25 mouse cellular contexts compared by ENCODE assay signal in genomic region chr5:131662657-131663056, GRCm38 (mm10).
DNase-seq lines count a peak whose midpoint lies in the region; ATAC-seq and TF ChIP-seq lines count a peak whose summit lies in the region.
"Had no signal": no experiment of that assay in that cellular context is flagged by ENCODE, and none has a peak within 500 bp of the region (broad histone marks: within the 10 kb centered on the region; RNA-seq: fewer than 3 reads in every experiment).

No protein-coding gene starts in this region.

- intact Hi-C loops in heart, postnatal 14 days (cut with DNase I), result no loop called here

- H3K4me3 ChIP-seq in intestine, postnatal 0 days (ENCODE audit: low read depth, low read length), result no peak overlapping the region
- H3K4me3 ChIP-seq: embryonic facial prominence, embryonic 10.5 days; forebrain, embryonic 10.5 days; hindbrain, embryonic 15.5 days; intestine, embryonic 15.5 days; limb, embryonic 13.5 days; liver, embryonic 12.5 days; megakaryocyte, embryonic 14.5 days; midbrain, embryonic 13.5 days; neural tube, embryonic 12.5 days had no signal

- no peak for ATAC-seq in intestine, postnatal 0 days
- ATAC-seq in erythroblast, adult 5-6 weeks (replicated peaks; ENCODE audit: low FRiP score, poor library complexity, severe bottlenecking), result no peak
- ATAC-seq: forebrain, embryonic 16.5 days; intestine, embryonic 15.5 days; liver, embryonic 12.5 days; midbrain, embryonic 13.5 days had no signal

- H3K27ac ChIP-seq in intestine, postnatal 0 days (ENCODE audit: low read depth, low read length), result no peak overlapping the region
- H3K27ac ChIP-seq: embryonic facial prominence, embryonic 10.5 days; forebrain, embryonic 10.5 days; hindbrain, embryonic 15.5 days; intestine, embryonic 15.5 days; limb, embryonic 13.5 days; liver, embryonic 12.5 days; midbrain, embryonic 13.5 days; neural tube, embryonic 12.5 days had no signal

- no peak for TF ChIP-seq CTCF in intestine, postnatal 0 days (IDR thresholded peaks at IDR 0.05; ENCODE audit: low read depth)

- no peak overlapping the region for H3K4me2 ChIP-seq in intestine, postnatal 0 days (replicated peaks; ENCODE audit: low read depth)
- H3K4me2 ChIP-seq: hindbrain, embryonic 15.5 days; intestine, embryonic 15.5 days; limb, embryonic 13.5 days; liver, embryonic 12.5 days; midbrain, embryonic 13.5 days; neural tube, embryonic 12.5 days had no signal

- H3K9ac ChIP-seq in intestine, postnatal 0 days (ENCODE audit: low read depth, low read length), result no peak overlapping the region
- H3K9ac ChIP-seq: hindbrain, embryonic 15.5 days; intestine, embryonic 15.5 days; limb, embryonic 13.5 days; liver, embryonic 12.5 days; midbrain, embryonic 13.5 days; neural tube, embryonic 12.5 days had no signal

- WGBS in intestine, postnatal 0 days, result 86% methylated on average over 2 of the region's 2 CpGs

- H3K36me3 ChIP-seq in intestine, postnatal 0 days (ENCODE audit: control insufficient read depth, insufficient read depth), result no peaks in the 10 kb centered on the region
- H3K36me3 ChIP-seq: embryonic facial prominence, embryonic 10.5 days; forebrain, embryonic 10.5 days; hindbrain, embryonic 15.5 days; intestine, embryonic 15.5 days; limb, embryonic 13.5 days; liver, embryonic 12.5 days; midbrain, embryonic 13.5 days; neural tube, embryonic 12.5 days had no signal

- H3K27me3 ChIP-seq in intestine, postnatal 0 days (replicated peaks; ENCODE audit: control insufficient read depth, insufficient read depth, low read length), result no peaks in the 10 kb centered on the region
- H3K27me3 ChIP-seq: hindbrain, embryonic 15.5 days; intestine, embryonic 15.5 days; limb, embryonic 13.5 days; liver, embryonic 12.5 days; neural tube, embryonic 12.5 days had no signal

- H3K9me3 ChIP-seq in intestine, postnatal 0 days (ENCODE audit: control insufficient read depth), result no peaks in the 10 kb centered on the region
- H3K9me3 ChIP-seq: hindbrain, embryonic 15.5 days; intestine, embryonic 15.5 days; midbrain, embryonic 13.5 days; neural tube, embryonic 12.5 days had no signal

- peak; percentile 10 to 19 for DNase-seq in heart, postnatal 14 days
- no peak for DNase-seq in heart, adult 8-10 months (ENCODE audit: low spot score)
- DNase-seq in cerebellum, adult 8-10 months, result peak; percentile 52
- peak; percentile 66 to 75 for DNase-seq in cerebellum, postnatal 36 days
- DNase-seq in skeletal muscle tissue, adult 2 months (ENCODE audit: low read depth, low spot score), result peak; percentile 30
- DNase-seq: adrenal gland, postnatal 36 days; kidney, adult 9 months; kidney, postnatal 25 days; layer of hippocampus, postnatal 36 days; lung, adult 2 months; lung, postnatal 14 days; right cerebral cortex, postnatal 14 days; spleen, adult 18-20 months had no signal

- H3K4me1 ChIP-seq in intestine, postnatal 0 days (replicated peaks; ENCODE audit: control insufficient read depth, insufficient read depth, low read length), result no peaks in the 10 kb centered on the region
- H3K4me1 ChIP-seq: intestine, embryonic 15.5 days; liver, embryonic 12.5 days had no signal
